Mouse (Mus musculus): ENCODE data around the gene Itga8. TPM values are rescaled to one million over a fixed set of nuclear protein-coding genes. Genes with fewer than 3 reads are reported as not detected.

The Itga8 gene
- polyA plus RNA-seq, 1 experiment from 2014 or later = 18.6 TPM

- ATAC-seq (ENCODE audit: insufficient number of reproducible peaks, low FRiP score, low TSS enrichment, low read depth) = no peak
These were observed 148.2 kb downstream of the Itga8 start for GRCm38 (mm10) chr2:12153551-12153950.

GRCm38 (mm10) chr2:12147902-12148301 lies 153.8 kb downstream of the Itga8 start:
- Histone ChIP-seq H3K27me3 (no peaks in the 10 kb centered on the region), H3K9ac (no peak overlapping the region), H3K4me2 (replicated peaks) (no peak overlapping the region), H3K27ac (replicated peaks) (no peak overlapping the region), H3K36me3 (no peaks in the 10 kb centered on the region), H3K4me3 (replicated peaks) (no peak overlapping the region), H3K4me1 (peaks cover 5% of the 10 kb centered on the region; the same call in 1 of the 2 replicates), H3K9me3 (replicated peaks) (no peaks in the 10 kb centered on the region)
- ATAC-seq (ENCODE audit: insufficient number of reproducible peaks, low FRiP score, low TSS enrichment, low read depth) = no peak
- 81% methylated on average over 2 of the region's 2 CpGs for WGBS

More at GRCm38 (mm10) chr2:12153551-12153950, 148.2 kb downstream of the Itga8 start:
- Histone ChIP-seq H3K27me3 (no peaks in the 10 kb centered on the region), H3K27ac (replicated peaks) (no peak overlapping the region), H3K9me3 (replicated peaks) (no peaks in the 10 kb centered on the region), H3K4me1 (peaks cover 7% of the 10 kb centered on the region; the same call in 1 of the 2 replicates), H3K9ac (no peak overlapping the region), H3K36me3 (no peaks in the 10 kb centered on the region), H3K4me2 (replicated peaks) (no peak overlapping the region), H3K4me3 (replicated peaks) (no peak overlapping the region)
- 71% methylated on average over 1 of the region's 1 CpGs for WGBS

GRCm38 (mm10) chr2:12146612-12147011 lies 155.1 kb downstream of the Itga8 start:
- ATAC-seq (ENCODE audit: insufficient number of reproducible peaks, low FRiP score, low TSS enrichment, low read depth) = peak; percentile 82
- 20% methylated on average over 2 of the region's 2 CpGs for WGBS
- Histone ChIP-seq H3K4me1 (peaks cover 5% of the 10 kb centered on the region; the same call in 1 of the 2 replicates), H3K27me3 (no peaks in the 10 kb centered on the region), H3K27ac (replicated peaks) (peak overlapping the region; percentile 13; the same call in 1 of the 2 replicates), H3K9ac (no peak overlapping the region), H3K36me3 (no peaks in the 10 kb centered on the region), H3K4me2 (replicated peaks) (no peak overlapping the region), H3K4me3 (replicated peaks) (no peak overlapping the region), H3K9me3 (replicated peaks) (no peaks in the 10 kb centered on the region)

GRCm38 (mm10) chr2:12138765-12139368 lies 162.9 kb downstream of the Itga8 start:
- H3K4me1 ChIP-seq = no peaks in the 10 kb centered on the region
- no peak overlapping the region for H3K4me3 ChIP-seq (replicated peaks)
- no peak overlapping the region for H3K4me2 ChIP-seq (replicated peaks)
- no peak overlapping the region for H3K27ac ChIP-seq (replicated peaks)
- WGBS = 80% methylated on average over 5 of the region's 5 CpGs
- no peaks in the 10 kb centered on the region for H3K27me3 ChIP-seq
- no peak overlapping the region for H3K9ac ChIP-seq
- no peaks in the 10 kb centered on the region for H3K9me3 ChIP-seq (replicated peaks)
- no peak for ATAC-seq (ENCODE audit: insufficient number of reproducible peaks, low FRiP score, low TSS enrichment, low read depth)
- H3K36me3 ChIP-seq = no peaks in the 10 kb centered on the region

GRCm38 (mm10) chr2:12126580-12126979 lies 175.1 kb downstream of the Itga8 start:
- no peaks in the 10 kb centered on the region for H3K36me3 ChIP-seq
- ATAC-seq (ENCODE audit: insufficient number of reproducible peaks, low FRiP score, low TSS enrichment, low read depth) = no peak
- no peak overlapping the region for H3K9ac ChIP-seq
- no peak overlapping the region for H3K27ac ChIP-seq (replicated peaks)
- no peak overlapping the region for H3K4me2 ChIP-seq (replicated peaks)
- no peaks in the 10 kb centered on the region for H3K4me1 ChIP-seq
- no peaks in the 10 kb centered on the region for H3K27me3 ChIP-seq
- no peak overlapping the region for H3K4me3 ChIP-seq (replicated peaks)
- H3K9me3 ChIP-seq (replicated peaks) = no peaks in the 10 kb centered on the region

GRCm38 (mm10) chr2:12115479-12115878 lies 186.2 kb downstream of the Itga8 start:
- Histone ChIP-seq H3K27ac (replicated peaks) (no peak overlapping the region), H3K27me3 (no peaks in the 10 kb centered on the region), H3K9ac (no peak overlapping the region), H3K4me3 (replicated peaks) (no peak overlapping the region), H3K4me2 (replicated peaks) (no peak overlapping the region), H3K4me1 (no peaks in the 10 kb centered on the region), H3K36me3 (no peaks in the 10 kb centered on the region), H3K9me3 (replicated peaks) (no peaks in the 10 kb centered on the region)
- 89% methylated on average over 2 of the region's 2 CpGs for WGBS
- no peak for ATAC-seq (ENCODE audit: insufficient number of reproducible peaks, low FRiP score, low TSS enrichment, low read depth)

GRCm38 (mm10) chr2:12109306-12109705 lies 192.4 kb downstream of the Itga8 start:
- 88% methylated on average over 3 of the region's 3 CpGs for WGBS
- no peaks in the 10 kb centered on the region for H3K27me3 ChIP-seq
- no peaks in the 10 kb centered on the region for H3K36me3 ChIP-seq
- H3K4me2 ChIP-seq (replicated peaks) = no peak overlapping the region
- H3K9ac ChIP-seq = no peak overlapping the region
- no peaks in the 10 kb centered on the region for H3K9me3 ChIP-seq (replicated peaks)
- no peak overlapping the region for H3K27ac ChIP-seq (replicated peaks)
- H3K4me3 ChIP-seq (replicated peaks) = no peak overlapping the region
- no peak for ATAC-seq (ENCODE audit: insufficient number of reproducible peaks, low FRiP score, low TSS enrichment, low read depth)
- no peaks in the 10 kb centered on the region for H3K4me1 ChIP-seq

GRCm38 (mm10) chr2:12108306-12108705 lies 193.4 kb downstream of the Itga8 start:
- Histone ChIP-seq H3K4me2 (replicated peaks) (no peak overlapping the region), H3K27me3 (no peaks in the 10 kb centered on the region), H3K27ac (replicated peaks) (no peak overlapping the region), H3K9me3 (replicated peaks) (no peaks in the 10 kb centered on the region), H3K9ac (no peak overlapping the region), H3K4me3 (replicated peaks) (no peak overlapping the region), H3K4me1 (no peaks in the 10 kb centered on the region), H3K36me3 (no peaks in the 10 kb centered on the region)
- ATAC-seq (ENCODE audit: insufficient number of reproducible peaks, low FRiP score, low TSS enrichment, low read depth) = no peak
- 84% methylated on average over 2 of the region's 2 CpGs for WGBS

- no peaks in the 10 kb centered on the region for H3K4me1 ChIP-seq
- WGBS = 62% methylated on average over 2 of the region's 2 CpGs
- no peak overlapping the region for H3K27ac ChIP-seq (replicated peaks)
- no peaks in the 10 kb centered on the region for H3K27me3 ChIP-seq
- no peak for ATAC-seq (ENCODE audit: insufficient number of reproducible peaks, low FRiP score, low TSS enrichment, low read depth)
- H3K4me2 ChIP-seq (replicated peaks) = no peak overlapping the region
- H3K36me3 ChIP-seq = no peaks in the 10 kb centered on the region
- no peak overlapping the region for H3K4me3 ChIP-seq (replicated peaks)
- no peaks in the 10 kb centered on the region for H3K9me3 ChIP-seq (replicated peaks)
- no peak overlapping the region for H3K9ac ChIP-seq
These were observed 194.5 kb downstream of the Itga8 start for GRCm38 (mm10) chr2:12107265-12107664.

- Histone ChIP-seq H3K9me3 (replicated peaks) (no peaks in the 10 kb centered on the region), H3K4me3 (replicated peaks) (no peak overlapping the region), H3K9ac (no peak overlapping the region), H3K27me3 (no peaks in the 10 kb centered on the region), H3K36me3 (no peaks in the 10 kb centered on the region), H3K27ac (replicated peaks) (no peak overlapping the region), H3K4me2 (replicated peaks) (no peak overlapping the region), H3K4me1 (no peaks in the 10 kb centered on the region)
- WGBS = 60% methylated on average over 1 of the region's 1 CpGs
- ATAC-seq (ENCODE audit: insufficient number of reproducible peaks, low FRiP score, low TSS enrichment, low read depth) = no peak
These were observed 198.5 kb downstream of the Itga8 start for GRCm38 (mm10) chr2:12103183-12103582.

- Histone ChIP-seq H3K4me2 (replicated peaks) (no peak overlapping the region), H3K27me3 (no peaks in the 10 kb centered on the region), H3K9ac (no peak overlapping the region), H3K9me3 (replicated peaks) (no peaks in the 10 kb centered on the region), H3K4me3 (replicated peaks) (no peak overlapping the region), H3K36me3 (no peaks in the 10 kb centered on the region), H3K27ac (replicated peaks) (0 out of 2 replicates have a peak overlapping the region, but pooled peaks have one; percentile 44), H3K4me1 (no peaks in the 10 kb centered on the region)
- no peak for ATAC-seq (ENCODE audit: insufficient number of reproducible peaks, low FRiP score, low TSS enrichment, low read depth)
- WGBS = 26% methylated on average over 7 of the region's 7 CpGs
These were observed 209.3 kb downstream of the Itga8 start for GRCm38 (mm10) chr2:12092203-12092984.
